ENCODE assay signal across 8 mouse cellular contexts in the genomic region with DNA sequence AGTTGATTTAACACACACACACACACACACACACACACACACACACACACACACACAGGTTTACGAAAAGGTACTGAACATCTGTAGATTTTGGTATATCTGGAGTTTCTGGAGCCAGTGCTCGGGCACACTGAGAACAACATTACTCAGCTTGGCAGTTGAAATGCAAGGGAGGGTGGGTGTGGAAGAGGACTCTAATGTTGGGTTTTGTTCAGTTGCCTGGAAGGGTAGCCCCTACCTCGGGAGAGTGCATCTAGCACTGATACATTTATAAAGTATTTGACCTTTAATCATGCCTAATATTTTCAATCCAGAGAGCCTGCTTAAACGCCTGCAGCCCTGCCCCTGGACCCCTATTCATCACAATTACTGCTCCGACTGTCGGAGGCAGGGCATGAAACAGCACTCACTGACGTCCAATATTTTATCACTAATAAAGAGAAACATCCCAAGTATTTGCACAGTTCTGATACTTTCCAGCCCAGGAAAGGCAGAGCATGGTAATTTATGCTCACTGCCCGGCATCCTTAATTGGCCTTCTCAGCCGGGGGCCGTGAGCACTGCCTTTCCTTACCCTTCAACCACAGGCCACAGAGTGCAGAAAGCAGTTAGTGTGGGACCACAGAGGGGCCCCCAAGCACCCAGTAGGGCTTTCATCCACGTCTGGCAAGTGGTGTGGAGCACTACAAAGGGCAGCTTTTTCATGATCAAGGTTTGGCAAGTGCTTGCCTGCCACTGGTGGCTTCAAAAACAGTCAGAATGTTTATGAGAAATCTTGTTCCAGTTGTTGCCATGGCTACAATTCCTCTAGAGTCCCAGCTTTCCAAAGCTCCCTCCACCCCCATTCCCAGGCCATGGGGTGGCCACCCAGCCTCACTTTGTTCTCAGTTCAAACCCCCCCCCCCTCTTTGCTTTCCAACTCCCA.
DNase-seq lines count a peak whose midpoint lies in the region; ATAC-seq lines count a peak whose summit lies in the region.

No protein-coding gene starts in this region.

- no peak for DNase-seq in heart, postnatal 4 days
- DNase-seq in kidney, adult 18-20 months: peak; percentile 27
- no peak for DNase-seq in urinary bladder, adult 2 months (ENCODE audit: low spot score)
- no peak for DNase-seq in layer of hippocampus, adult 18-20 months (ENCODE audit: low spot score in 2 of 2)

- no peak overlapping the region for H3K9ac ChIP-seq in heart, embryonic 13.5 days
- H3K9ac ChIP-seq in embryonic facial prominence, embryonic 15.5 days: no peak overlapping the region
- no peak overlapping the region for H3K9ac ChIP-seq in midbrain, embryonic 15.5 days

- H3K27me3 ChIP-seq in heart, embryonic 13.5 days (replicated peaks): no peaks in the 10 kb centered on the region
- peaks cover 34% of the 10 kb centered on the region for H3K27me3 ChIP-seq in embryonic facial prominence, embryonic 15.5 days
- no peaks in the 10 kb centered on the region for H3K27me3 ChIP-seq in midbrain, embryonic 15.5 days (replicated peaks)

- no peaks in the 10 kb centered on the region for H3K9me3 ChIP-seq in heart, embryonic 13.5 days
- H3K9me3 ChIP-seq in embryonic facial prominence, embryonic 15.5 days (replicated peaks): no peaks in the 10 kb centered on the region
- no peaks in the 10 kb centered on the region for H3K9me3 ChIP-seq in midbrain, embryonic 15.5 days

- H3K4me3 ChIP-seq in heart, embryonic 13.5 days: no peak overlapping the region
- no peak overlapping the region for H3K4me3 ChIP-seq in embryonic facial prominence, embryonic 15.5 days (replicated peaks)
- no peak overlapping the region for H3K4me3 ChIP-seq in midbrain, embryonic 15.5 days

- H3K36me3 ChIP-seq in heart, embryonic 13.5 days: no peaks in the 10 kb centered on the region
- no peaks in the 10 kb centered on the region for H3K36me3 ChIP-seq in embryonic facial prominence, embryonic 15.5 days
- H3K36me3 ChIP-seq in midbrain, embryonic 15.5 days (replicated peaks): no peaks in the 10 kb centered on the region

- no peak for ATAC-seq in heart, embryonic 13.5 days (ENCODE audit: extremely low read depth, insufficient number of reproducible peaks, low FRiP score, low TSS enrichment)
- peak; percentile 51; the same call in 1 of the 2 replicates for ATAC-seq in embryonic facial prominence, embryonic 15.5 days (ENCODE audit: insufficient number of reproducible peaks, low FRiP score, low TSS enrichment, low read depth)
- ATAC-seq in midbrain, embryonic 15.5 days (replicated peaks): peak; percentile 31
- no peak for ATAC-seq in erythroid progenitor cell, adult 5-6 weeks (replicated peaks; ENCODE audit: low FRiP score, poor library complexity, severe bottlenecking)

- peak overlapping the region; percentile 61 for H3K27ac ChIP-seq in heart, embryonic 13.5 days (replicated peaks)
- no peak overlapping the region for H3K27ac ChIP-seq in embryonic facial prominence, embryonic 15.5 days (replicated peaks)
- H3K27ac ChIP-seq in midbrain, embryonic 15.5 days: 0 out of 2 replicates have a peak overlapping the region, but pooled peaks have one; percentile 33

- 49% methylated on average over 11 of the region's 11 CpGs for WGBS in heart, embryonic 13.5 days
- 33% methylated on average over 11 of the region's 11 CpGs for WGBS in embryonic facial prominence, embryonic 15.5 days
- WGBS in midbrain, embryonic 15.5 days: 36% methylated on average over 11 of the region's 11 CpGs

- no peak overlapping the region for H3K4me2 ChIP-seq in heart, embryonic 13.5 days
- no peak overlapping the region for H3K4me2 ChIP-seq in embryonic facial prominence, embryonic 15.5 days (replicated peaks)
- no peak overlapping the region for H3K4me2 ChIP-seq in midbrain, embryonic 15.5 days

- peaks cover 20% of the 10 kb centered on the region for H3K4me1 ChIP-seq in heart, embryonic 13.5 days
- H3K4me1 ChIP-seq in embryonic facial prominence, embryonic 15.5 days: peaks cover 9% of the 10 kb centered on the region; the same call in 1 of the 2 replicates
- peaks cover 27% of the 10 kb centered on the region for H3K4me1 ChIP-seq in midbrain, embryonic 15.5 days

Comparison
In these comparisons a context has a peak if more than half of its experiments do, and no peak if none do; other contexts are left out.
1. ATAC-seq: peak in embryonic facial prominence, embryonic 15.5 days (single experiment) and midbrain, embryonic 15.5 days (single experiment); none in heart, embryonic 13.5 days (single experiment) and erythroid progenitor cell, adult 5-6 weeks (single experiment).